Mouse (Mus musculus) heart, adult 2 months (tissue): ENCODE measurements at regions not wholly inside any gene's neighbourhood (a gene's known extent, or its start where the extent isn't known, plus 50 kb on each side); places are given as distances from the start of the nearest gene placed in this dataset.
A peak's percentile ranks its signal among the peaks of the same experiment; 100 is the strongest.

Experiments
- DNase-seq, 2 experiments: peaks; one replicate each; pipeline ENCODE4 v3.0.0; 2021
- H3K27ac ChIP-seq: fragments of 200-600 bp; 2 replicates; pipeline ENCODE4 v1.8.1; 2022
- H3K27me3 ChIP-seq: fragments of 200-500 bp; 2 replicates; pipeline ENCODE4 v1.6.1; 2012; ENCODE audit warnings: mild to moderate bottlenecking, low read length, inconsistent platforms, mixed read lengths; ENCODE audit not compliant: control insufficient read depth, insufficient read depth
- H3K36me3 ChIP-seq: fragments of 200-500 bp; 2 replicates; pipeline ENCODE4 v1.6.1; 2012; ENCODE audit warnings: low read length, inconsistent platforms; ENCODE audit not compliant: control insufficient read depth, insufficient read depth
- H3K4me1 ChIP-seq: fragments of 200-500 bp; 2 replicates; pipeline ENCODE4 v1.6.1; 2011; ENCODE audit warnings: low read length; ENCODE audit not compliant: control insufficient read depth, insufficient read depth
- H3K4me3 ChIP-seq: fragments of 200-600 bp; 2 replicates; pipeline ENCODE4 v1.8.1; 2022
- H3K79me2 ChIP-seq: fragments of 200-500 bp; replicated peaks from 2 replicates; pipeline ENCODE4 v1.6.1; 2012; ENCODE audit warnings: mild to moderate bottlenecking, inconsistent platforms, low read length, moderate library complexity, mixed read lengths; ENCODE audit not compliant: control insufficient read depth, insufficient read depth
- H3K9ac ChIP-seq: fragments of 200-500 bp; 2 replicates; pipeline ENCODE4 v1.6.1; 2012; ENCODE audit warnings: low read depth, mild to moderate bottlenecking, control low read depth, inconsistent platforms, low read length, mixed read lengths
- CTCF ChIP-seq: fragments of 200-600 bp; IDR thresholded peaks from 2 replicates; pipeline ENCODE4 v1.8.1; 2022; ENCODE audit warnings: antibody characterized with exemption, mild to moderate bottlenecking, moderate library complexity
- EP300 ChIP-seq: fragments of 200-500 bp; IDR thresholded peaks from 2 replicates; pipeline ENCODE4 v1.6.1; 2011; ENCODE audit warnings: low read depth, low read length, control low read depth; ENCODE audit not compliant: insufficient read depth
- POLR2A ChIP-seq: fragments of 200-500 bp; IDR thresholded peaks from 2 replicates; pipeline ENCODE4 v1.6.1; 2011; ENCODE audit warnings: mild to moderate bottlenecking, low read depth, low read length, control low read depth; ENCODE audit not compliant: insufficient read depth
- WGBS: fragments of 180-500 bp; shearing (Covaris S2); methylation state at CpG from one replicate; pipeline ENCODE4 v1.1.7; 2018; 5-methylcytosine and 5-hydroxymethylcytosine counted together
- intact Hi-C: fragments of 180-260 bp; cut with DNase I; formaldehyde crosslinking; loops from one replicate; pipeline ENCODE4 v1.15.1; 2025

- 40% methylated on average over 7 of the region's 7 CpGs for WGBS
- H3K79me2 ChIP-seq, result no peaks in the 10 kb centered on the region
- H3K9ac ChIP-seq, result no peak overlapping the region
- H3K4me3 ChIP-seq, result no peak overlapping the region
- H3K4me1 ChIP-seq, result peaks cover 6% of the 10 kb centered on the region
- H3K36me3 ChIP-seq, result no peaks in the 10 kb centered on the region
- no peaks in the 10 kb centered on the region for H3K27me3 ChIP-seq
- intact Hi-C loops, result loop anchor here (5.0 kb wide), 1 partner anchor 172 kb away; the partner anchor contains the start of gene Zfp703
- peak overlapping the region; percentile 51 for H3K27ac ChIP-seq
- peak; percentile 24 to 30 for DNase-seq
- TF ChIP-seq EP300 (no peak), POLR2A (no peak), CTCF (no peak)
Measured at GRCm38 (mm10) chr8:26804901-26805341, 172.2 kb upstream of the Zfp703 start.

DNA sequence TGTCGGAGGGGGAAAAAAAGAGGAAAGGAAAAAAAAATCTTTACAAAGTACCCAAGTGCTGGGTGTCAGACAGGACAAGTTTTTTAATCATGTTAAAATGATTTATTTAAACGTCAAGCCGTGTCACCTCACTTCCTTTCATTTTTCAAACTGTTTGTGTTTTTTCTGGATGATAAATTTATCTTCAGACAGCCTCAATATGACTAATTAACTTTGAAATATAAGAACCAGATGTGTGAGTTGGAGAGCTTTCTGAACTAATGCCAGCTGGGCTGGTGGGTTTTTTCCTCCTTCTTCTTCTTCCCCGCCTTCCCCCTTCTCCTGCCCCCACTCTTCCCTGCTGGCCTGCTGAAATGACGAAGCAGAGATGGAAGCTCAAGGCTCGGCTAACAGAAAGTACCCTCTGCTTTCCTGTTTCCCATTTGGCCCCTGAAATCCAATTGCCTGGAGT is 171.7 kb upstream of the Zfp703 start:
- peak overlapping the region; percentile 51 for H3K27ac ChIP-seq
- peaks cover 6% of the 10 kb centered on the region for H3K4me1 ChIP-seq
- 31% methylated on average over 6 of the region's 6 CpGs for WGBS
- no peak overlapping the region for H3K4me3 ChIP-seq
- DNase-seq, result peak in 1 of 2 experiments; percentile 11
- intact Hi-C loops, result loop anchor here (5.0 kb wide), 1 partner anchor 172 kb away; the partner anchor contains the start of gene Zfp703
- H3K79me2 ChIP-seq, result no peaks in the 10 kb centered on the region
- TF ChIP-seq EP300, result no peak
- TF ChIP-seq POLR2A, result no peak
- TF ChIP-seq CTCF, result no peak
- no peaks in the 10 kb centered on the region for H3K27me3 ChIP-seq
- no peaks in the 10 kb centered on the region for H3K36me3 ChIP-seq
- H3K9ac ChIP-seq, result no peak overlapping the region

GRCm38 (mm10) chr8:26808111-26808651 is 168.9 kb upstream of the Zfp703 start:
- Histone ChIP-seq H3K79me2 (no peaks in the 10 kb centered on the region), H3K4me3 (no peak overlapping the region), H3K27me3 (no peaks in the 10 kb centered on the region), H3K4me1 (peaks cover 9% of the 10 kb centered on the region), H3K27ac (peak overlapping the region; percentile 23; the same call in 1 of the 2 replicates), H3K36me3 (no peaks in the 10 kb centered on the region), H3K9ac (no peak overlapping the region)
- DNase-seq, result peak in 1 of 2 experiments; percentile 28
- WGBS, result 55% methylated on average over 11 of the region's 11 CpGs
- TF ChIP-seq EP300, result no peak
- no peak for TF ChIP-seq CTCF
- no peak for TF ChIP-seq POLR2A
- intact Hi-C loops, result loop anchor here (5.0 kb wide), 1 partner anchor 169 kb away; the partner anchor contains the start of gene Zfp703

DNA sequence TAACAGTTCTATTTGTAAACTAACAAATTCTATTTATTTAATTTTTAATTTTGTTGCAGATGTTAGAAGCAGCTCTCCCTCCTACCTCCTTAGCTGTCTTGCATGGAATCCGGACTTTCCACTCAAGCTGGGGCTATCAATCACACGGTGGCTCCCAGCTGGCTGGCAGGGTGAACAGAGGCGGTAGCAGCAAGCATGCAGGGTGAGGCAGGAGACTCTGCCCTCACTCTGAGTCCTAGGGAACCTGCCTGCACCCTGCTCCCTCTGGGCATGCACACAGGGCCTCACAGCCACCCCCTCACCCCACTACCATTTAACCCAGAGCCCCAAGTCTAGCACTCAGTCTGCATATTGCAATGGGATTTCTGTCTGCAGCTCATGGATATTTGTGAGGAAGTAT is 168.4 kb upstream of the Zfp703 start:
- TF ChIP-seq EP300, result no peak
- TF ChIP-seq CTCF, result no peak
- TF ChIP-seq POLR2A, result no peak
- Histone ChIP-seq H3K27me3 (no peaks in the 10 kb centered on the region), H3K9ac (no peak overlapping the region), H3K4me1 (peaks cover 9% of the 10 kb centered on the region), H3K27ac (no peak overlapping the region), H3K4me3 (no peak overlapping the region), H3K79me2 (no peaks in the 10 kb centered on the region), H3K36me3 (no peaks in the 10 kb centered on the region)
- intact Hi-C loops, result loop anchor here (5.0 kb wide), 1 partner anchor 169 kb away; the partner anchor contains the start of gene Zfp703
- WGBS, result 58% methylated on average over 3 of the region's 3 CpGs
- no peak for DNase-seq

DNA sequence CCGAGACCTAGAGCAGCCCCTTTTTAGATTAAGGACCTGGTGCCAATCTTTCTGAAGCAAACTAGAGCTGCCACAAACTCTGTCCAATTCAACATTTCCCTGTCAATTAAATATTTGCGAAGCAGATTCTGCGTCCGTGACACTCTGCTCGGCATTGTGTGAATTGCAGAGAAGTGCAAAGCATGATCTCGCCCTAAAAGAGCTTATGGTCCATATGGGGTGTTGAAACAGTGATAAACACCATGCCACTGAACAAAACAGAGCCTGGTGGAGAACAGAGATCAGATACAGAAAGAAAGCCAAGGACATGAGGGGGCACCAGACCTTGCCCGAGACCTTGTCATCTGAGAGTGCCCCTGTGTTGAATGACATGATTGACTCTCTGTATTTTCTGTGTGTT is 167.2 kb upstream of the Zfp703 start:
- Histone ChIP-seq H3K4me3 (no peak overlapping the region), H3K27ac (no peak overlapping the region), H3K27me3 (no peaks in the 10 kb centered on the region), H3K9ac (no peak overlapping the region), H3K36me3 (no peaks in the 10 kb centered on the region), H3K79me2 (no peaks in the 10 kb centered on the region), H3K4me1 (peaks cover 5% of the 10 kb centered on the region)
- TF ChIP-seq CTCF (no peak), POLR2A (no peak), EP300 (no peak)
- WGBS, result 94% methylated on average over 7 of the region's 7 CpGs
- no peak for DNase-seq
- intact Hi-C loops, result loop anchor here (5.0 kb wide), 1 partner anchor 167 kb away; the partner anchor contains the start of gene Zfp703

- intact Hi-C loops, result no loop called here
- no peak for TF ChIP-seq EP300
- TF ChIP-seq POLR2A, result no peak
- no peak for TF ChIP-seq CTCF
- DNase-seq, result peak; percentile 57 to 68
- Histone ChIP-seq H3K27me3 (no peaks in the 10 kb centered on the region), H3K4me3 (no peak overlapping the region), H3K79me2 (no peaks in the 10 kb centered on the region), H3K36me3 (no peaks in the 10 kb centered on the region), H3K9ac (no peak overlapping the region), H3K4me1 (peaks cover 3% of the 10 kb centered on the region; the same call in 1 of the 2 replicates), H3K27ac (no peak overlapping the region)
- WGBS, result 79% methylated on average over 12 of the region's 12 CpGs
Measured at GRCm38 (mm10) chr8:26811533-26812236, 165.4 kb upstream of the Zfp703 start.
